Mouse (Mus musculus) ovary, postnatal 10 days (tissue): Measurements from ENCODE around the gene Gm21988.

Experiments
- DNase-seq: peaks from one replicate; pipeline ENCODE4 v3.0.0; 2022; ENCODE audit warnings: low spot score

The Gm21988 gene

GRCm38 (mm10) chr11:70239541-70240279 lies at the start of gene Gm21988, which contains the start of gene Rnasek:
Gene Gm21988 (minus strand): TSS chr11:70239830.
Gene Rnasek (minus strand): TSS chr11:70239842.
- DNase-seq, result peak; percentile 79

GRCm38 (mm10) chr11:70289236-70289635 lies 49.6 kb upstream of the Gm21988 start:
- no peak for DNase-seq

- no peak for DNase-seq
Measured at GRCm38 (mm10) chr11:70288102-70288501, 48.5 kb upstream of the Gm21988 start.

GRCm38 (mm10) chr11:70285686-70286085 lies 46.1 kb upstream of the Gm21988 start:
- DNase-seq, result no peak

- no peak for DNase-seq
Measured at GRCm38 (mm10) chr11:70284757-70285156, 45.1 kb upstream of the Gm21988 start.

- no peak for DNase-seq
Measured at GRCm38 (mm10) chr11:70283666-70284065, 44.0 kb upstream of the Gm21988 start.

- no peak for DNase-seq
Measured at GRCm38 (mm10) chr11:70280441-70280840, 40.8 kb upstream of the Gm21988 start.

GRCm38 (mm10) chr11:70278961-70279360 lies 39.3 kb upstream of the Gm21988 start:
- no peak for DNase-seq

GRCm38 (mm10) chr11:70271641-70272040 lies 32.0 kb upstream of the Gm21988 start:
- no peak for DNase-seq

GRCm38 (mm10) chr11:70266405-70266804 lies 26.8 kb upstream of the Gm21988 start:
- no peak for DNase-seq

GRCm38 (mm10) chr11:70265819-70266218 lies 26.2 kb upstream of the Gm21988 start:
- DNase-seq, result no peak

GRCm38 (mm10) chr11:70265252-70265651 lies 25.6 kb upstream of the Gm21988 start:
- DNase-seq, result no peak

GRCm38 (mm10) chr11:70259035-70259434 lies 19.4 kb upstream of the Gm21988 start:
- DNase-seq, result no peak

- no peak for DNase-seq
Measured at GRCm38 (mm10) chr11:70254931-70255531, 15.4 kb upstream of the Gm21988 start, which contains the start of gene Alox12. Gene Alox12 (minus strand): TSS chr11:70255353.

GRCm38 (mm10) chr11:70254337-70254736 lies 14.7 kb upstream of the Gm21988 start:
- DNase-seq, result no peak

- no peak for DNase-seq
Measured at GRCm38 (mm10) chr11:70251853-70252252, 12.2 kb upstream of the Gm21988 start.

- no peak for DNase-seq
Measured at GRCm38 (mm10) chr11:70250150-70250549, 10.5 kb upstream of the Gm21988 start.

- no peak for DNase-seq
Measured at GRCm38 (mm10) chr11:70247136-70247845, 7.7 kb upstream of the Gm21988 start.

GRCm38 (mm10) chr11:70242591-70242990 lies 3.0 kb upstream of the Gm21988 start:
- no peak for DNase-seq

GRCm38 (mm10) chr11:70238591-70239440 lies 814 bp downstream of the Gm21988 start:
- no peak for DNase-seq

- peak; percentile 98 for DNase-seq
Measured at GRCm38 (mm10) chr11:70237457-70238167, 2.0 kb downstream of the Gm21988 start, which contains the start of gene 0610010K14Rik. Gene 0610010K14Rik (minus strand): TSS chr11:70237914.
